In genomic region chr6:100127221-100128143, GRCm38 (mm10) we compare ENCODE assay signal across 8 mouse cellular contexts.
DNase-seq lines count a peak whose midpoint lies in the region; ATAC-seq and TF ChIP-seq lines count a peak whose summit lies in the region.

No protein-coding gene starts in this region.

- H3K36me3 ChIP-seq in intestine, postnatal 0 days (ENCODE audit: control insufficient read depth, insufficient read depth): no peaks in the 10 kb centered on the region
- no peaks in the 10 kb centered on the region for H3K36me3 ChIP-seq in midbrain, embryonic 14.5 days (ENCODE audit: control insufficient read depth, insufficient read depth, low read length)
- H3K36me3 ChIP-seq in stomach, embryonic 16.5 days (ENCODE audit: control insufficient read depth, insufficient read depth, low read length): no peaks in the 10 kb centered on the region

- H3K9ac ChIP-seq in intestine, postnatal 0 days (ENCODE audit: low read depth, low read length): no peak overlapping the region
- no peak overlapping the region for H3K9ac ChIP-seq in midbrain, embryonic 14.5 days (replicated peaks; ENCODE audit: low read length)
- no peak overlapping the region for H3K9ac ChIP-seq in stomach, embryonic 16.5 days (ENCODE audit: low read length)

- H3K27ac ChIP-seq in intestine, postnatal 0 days (ENCODE audit: low read depth, low read length): no peak overlapping the region
- H3K27ac ChIP-seq in midbrain, embryonic 14.5 days (replicated peaks; ENCODE audit: low read depth, low read length): 0 out of 2 replicates have a peak overlapping the region, but pooled peaks have one; percentile 4
- no peak overlapping the region for H3K27ac ChIP-seq in stomach, embryonic 16.5 days (ENCODE audit: low read length)

- peak; percentile 20; the same call in 1 of the 2 replicates for ATAC-seq in intestine, postnatal 0 days
- ATAC-seq in midbrain, embryonic 14.5 days (ENCODE audit: low FRiP score, low TSS enrichment): peak; percentile 46
- ATAC-seq in stomach, embryonic 16.5 days (ENCODE audit: insufficient read depth, low FRiP score): peak; percentile 68; the same call in 1 of the 2 replicates
- no peak for ATAC-seq in inflammation-experienced regulatory T-cells, adult 6 months

- H3K9me3 ChIP-seq in intestine, postnatal 0 days (ENCODE audit: control insufficient read depth): no peaks in the 10 kb centered on the region
- no peaks in the 10 kb centered on the region for H3K9me3 ChIP-seq in midbrain, embryonic 14.5 days (ENCODE audit: control insufficient read depth, low read length)
- H3K9me3 ChIP-seq in stomach, embryonic 16.5 days (replicated peaks; ENCODE audit: control insufficient read depth, low read length): no peaks in the 10 kb centered on the region

- H3K4me1 ChIP-seq in intestine, postnatal 0 days (replicated peaks; ENCODE audit: control insufficient read depth, insufficient read depth, low read length): no peaks in the 10 kb centered on the region
- peaks cover 4% of the 10 kb centered on the region; the same call in 1 of the 2 replicates for H3K4me1 ChIP-seq in midbrain, embryonic 14.5 days (ENCODE audit: control insufficient read depth, insufficient read depth, low read length)
- H3K4me1 ChIP-seq in stomach, embryonic 16.5 days (ENCODE audit: control insufficient read depth, insufficient read depth, low read length): peaks cover 7% of the 10 kb centered on the region; the same call in 1 of the 2 replicates

- WGBS in intestine, postnatal 0 days: 53% methylated on average over 15 of the region's 15 CpGs
- WGBS in midbrain, embryonic 14.5 days: 49% methylated on average over 15 of the region's 15 CpGs
- WGBS in stomach, embryonic 16.5 days: 39% methylated on average over 15 of the region's 15 CpGs

- H3K4me3 ChIP-seq in intestine, postnatal 0 days (ENCODE audit: low read depth, low read length): no peak overlapping the region
- H3K4me3 ChIP-seq in midbrain, embryonic 14.5 days (replicated peaks; ENCODE audit: low read depth, low read length): no peak overlapping the region
- H3K4me3 ChIP-seq in stomach, embryonic 16.5 days (replicated peaks; ENCODE audit: low read length): no peak overlapping the region

- peak; percentile 56 for TF ChIP-seq CTCF in intestine, postnatal 0 days (IDR thresholded peaks at IDR 0.05; ENCODE audit: low read depth)

- no peaks in the 10 kb centered on the region for H3K27me3 ChIP-seq in intestine, postnatal 0 days (replicated peaks; ENCODE audit: control insufficient read depth, insufficient read depth, low read length)
- no peaks in the 10 kb centered on the region for H3K27me3 ChIP-seq in midbrain, embryonic 14.5 days (ENCODE audit: control insufficient read depth, insufficient read depth, low read length)
- H3K27me3 ChIP-seq in stomach, embryonic 16.5 days (ENCODE audit: control insufficient read depth, insufficient read depth, low read length): no peaks in the 10 kb centered on the region

- peak; percentile 96 for DNase-seq in adrenal gland, postnatal 14 days
- DNase-seq in embryo, embryonic 10.5 days (ENCODE audit: low spot score): peak; percentile 47
- DNase-seq in gastrocnemius, postnatal 4 days (ENCODE audit: low spot score in 2 of 2): peak; percentile 81 to 93
- DNase-seq in left cerebral cortex, adult 9 months (ENCODE audit: low spot score in 2 of 2): peak; percentile 48 to 82
- DNase-seq in midbrain, embryonic 14.5 days: peak; percentile 78

- no peak overlapping the region for H3K4me2 ChIP-seq in intestine, postnatal 0 days (replicated peaks; ENCODE audit: low read depth)
- H3K4me2 ChIP-seq in midbrain, embryonic 14.5 days (ENCODE audit: low read length): no peak overlapping the region
- H3K4me2 ChIP-seq in stomach, embryonic 16.5 days (ENCODE audit: low read depth, low read length): no peak overlapping the region
